Mouse (Mus musculus) forebrain, embryonic 10.5 days (tissue): ENCODE data around the gene Rpl9-ps1. TPM values are rescaled to one million over a fixed set of nuclear protein-coding genes. Genes with fewer than 3 reads are reported as not detected.

ENCODE experiments used
- DNase-seq: peaks from one replicate; pipeline ENCODE4 v3.0.0-alpha.2; 2017; ENCODE audit warnings: low spot score; ENCODE audit errors: extremely low spot score
- H3K27ac ChIP-seq: fragments of 300-500 bp; sonication (generic); 2 replicates; pipeline ENCODE4 v1.5.1; 2016; ENCODE audit warnings: mild to moderate bottlenecking
- H3K27me3 ChIP-seq: fragments of 300-500 bp; sonication (generic); 2 replicates; pipeline ENCODE4 v1.6.1; 2016; ENCODE audit warnings: mild to moderate bottlenecking; ENCODE audit not compliant: poor library complexity, severe bottlenecking
- H3K36me3 ChIP-seq: fragments of 300-500 bp; sonication (generic); replicated peaks from 2 replicates; pipeline ENCODE4 v1.6.1; 2016; ENCODE audit warnings: mild to moderate bottlenecking, moderate library complexity
- H3K4me1 ChIP-seq: fragments of 300-500 bp; sonication (generic); 2 replicates; pipeline ENCODE4 v1.6.1; 2016
- H3K4me3 ChIP-seq: fragments of 300-500 bp; sonication (generic); 2 replicates; pipeline ENCODE4 v1.5.1; 2016; ENCODE audit warnings: mild to moderate bottlenecking, moderate library complexity
- H3K9me3 ChIP-seq: fragments of 300-500 bp; sonication (generic); 2 replicates; pipeline ENCODE4 v1.6.1; 2016; ENCODE audit warnings: mild to moderate bottlenecking, moderate library complexity
- WGBS: fragments of 180-500 bp; shearing (Covaris S2); methylation state at CpG from one replicate; pipeline ENCODE4 v1.1.7; 2016; 5-methylcytosine and 5-hydroxymethylcytosine counted together
- polyA plus RNA-seq: library from polyadenylated mRNA; unstranded; fragments of >200 nt; fragmentation: Nextera tagmentation; extraction: Ambion mirVana; gene quantifications from 2 replicates; pipeline ENCODE4 v1.2.1, GENCODE M21; 2016

Rpl9-ps1 gene
- polyA plus RNA-seq, 1 experiment from 2014 or later = not detected

- Histone ChIP-seq H3K27me3 (no peaks in the 10 kb centered on the region), H3K4me3 (no peak overlapping the region), H3K36me3 (no peaks in the 10 kb centered on the region), H3K4me1 (no peaks in the 10 kb centered on the region), H3K9me3 (no peaks in the 10 kb centered on the region; the same call in 1 of the 2 replicates), H3K27ac (no peak overlapping the region)
- no peak for DNase-seq
- WGBS = 88% methylated on average over 5 of the region's 5 CpGs
Observed at GRCm38 (mm10) chr11:83640141-83640540, 5.3 kb downstream of the Rpl9-ps1 start.

DNA sequence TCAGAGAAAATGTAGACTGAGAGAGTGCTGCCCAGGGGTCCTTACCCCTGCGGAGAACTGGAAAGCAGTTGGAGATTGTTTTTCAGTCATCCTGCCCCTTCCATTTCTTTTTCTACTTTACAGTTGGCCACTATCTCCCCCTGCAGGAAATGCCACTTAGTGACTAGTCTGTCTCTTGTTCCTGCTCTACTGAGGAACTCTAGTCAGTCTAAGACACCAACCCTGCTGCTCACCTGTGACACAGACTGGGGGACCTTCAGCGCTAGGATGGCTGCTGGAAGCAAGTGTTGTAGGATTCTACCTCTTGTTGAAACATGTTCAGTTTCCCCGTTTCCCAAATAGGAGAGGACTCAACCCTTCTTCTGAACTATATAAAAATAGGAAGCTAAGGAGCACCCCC lies 5.9 kb downstream of the Rpl9-ps1 start:
- H3K4me1 ChIP-seq = peaks cover 1% of the 10 kb centered on the region
- no peaks in the 10 kb centered on the region for H3K27me3 ChIP-seq
- H3K36me3 ChIP-seq = no peaks in the 10 kb centered on the region
- no peak for DNase-seq
- H3K9me3 ChIP-seq = no peaks in the 10 kb centered on the region
- H3K4me3 ChIP-seq = no peak overlapping the region
- H3K27ac ChIP-seq = no peak overlapping the region
- WGBS = 68% methylated on average over 3 of the region's 3 CpGs

GRCm38 (mm10) chr11:83638934-83639333 lies 6.5 kb downstream of the Rpl9-ps1 start:
- Histone ChIP-seq H3K27me3 (no peaks in the 10 kb centered on the region), H3K4me1 (peaks cover 7% of the 10 kb centered on the region), H3K4me3 (no peak overlapping the region), H3K27ac (no peak overlapping the region), H3K9me3 (no peaks in the 10 kb centered on the region), H3K36me3 (no peaks in the 10 kb centered on the region)
- WGBS = 52% methylated on average over 2 of the region's 2 CpGs
- DNase-seq = no peak

- no peak for DNase-seq
- no peak overlapping the region for H3K27ac ChIP-seq
- WGBS = 83% methylated on average over 1 of the region's 1 CpGs
- no peaks in the 10 kb centered on the region for H3K27me3 ChIP-seq
- H3K9me3 ChIP-seq = no peaks in the 10 kb centered on the region
- H3K4me1 ChIP-seq = peaks cover 10% of the 10 kb centered on the region
- H3K36me3 ChIP-seq = no peaks in the 10 kb centered on the region
- H3K4me3 ChIP-seq = no peak overlapping the region
Observed at GRCm38 (mm10) chr11:83636742-83637235, 8.6 kb downstream of the Rpl9-ps1 start.

DNA sequence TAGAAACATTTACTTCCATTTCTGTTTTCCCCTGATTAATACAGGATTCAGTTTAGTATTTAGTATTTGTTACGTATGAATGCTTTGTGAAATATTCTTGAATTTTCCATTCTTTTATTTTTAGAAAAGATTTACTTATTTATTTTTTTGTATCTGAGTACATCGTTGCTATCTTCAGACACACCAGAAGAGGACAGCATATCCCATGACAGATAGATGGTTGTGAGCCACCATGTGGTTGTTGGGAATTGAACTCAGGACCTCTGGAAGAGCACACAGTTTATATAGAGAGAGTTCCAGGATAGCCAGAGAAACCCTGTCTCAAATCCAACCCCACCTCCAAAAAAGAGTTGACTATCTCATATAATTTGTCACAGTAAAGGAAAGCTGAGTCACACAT lies 10.5 kb downstream of the Rpl9-ps1 start:
- 89% methylated on average over 2 of the region's 2 CpGs for WGBS
- H3K27me3 ChIP-seq = no peaks in the 10 kb centered on the region
- H3K27ac ChIP-seq = no peak overlapping the region
- no peak for DNase-seq
- peaks cover 10% of the 10 kb centered on the region for H3K4me1 ChIP-seq
- H3K36me3 ChIP-seq = no peaks in the 10 kb centered on the region
- H3K9me3 ChIP-seq = no peaks in the 10 kb centered on the region
- no peak overlapping the region for H3K4me3 ChIP-seq

GRCm38 (mm10) chr11:83634425-83634824 lies 11.0 kb downstream of the Rpl9-ps1 start:
- 67% methylated on average over 4 of the region's 4 CpGs for WGBS
- peak; percentile 22 for DNase-seq
- Histone ChIP-seq H3K36me3 (no peaks in the 10 kb centered on the region), H3K4me3 (no peak overlapping the region), H3K27ac (no peak overlapping the region), H3K27me3 (no peaks in the 10 kb centered on the region), H3K9me3 (no peaks in the 10 kb centered on the region), H3K4me1 (peaks cover 10% of the 10 kb centered on the region)

DNA sequence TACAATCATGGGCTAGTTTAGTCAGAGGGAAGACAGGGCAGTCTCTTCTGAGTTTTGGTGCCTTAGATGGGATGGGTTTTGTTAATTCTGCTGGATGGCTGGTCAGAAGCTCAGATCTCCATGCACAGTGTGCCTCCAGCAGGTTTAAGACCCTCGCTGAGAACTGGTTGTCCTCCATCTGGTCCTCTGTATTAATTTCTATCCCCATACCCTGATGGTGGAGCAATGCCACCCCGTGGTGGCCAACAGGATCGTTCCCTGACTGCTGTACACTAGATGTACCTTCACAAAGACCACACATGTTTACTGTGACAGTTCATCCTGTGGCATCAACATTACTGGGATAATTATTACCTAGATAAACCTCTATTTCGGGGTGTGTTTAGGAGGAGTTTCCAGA lies 12.7 kb downstream of the Rpl9-ps1 start:
- 80% methylated on average over 4 of the region's 4 CpGs for WGBS
- H3K27ac ChIP-seq = no peak overlapping the region
- H3K4me1 ChIP-seq = peaks cover 10% of the 10 kb centered on the region
- no peaks in the 10 kb centered on the region for H3K27me3 ChIP-seq
- no peak for DNase-seq
- H3K36me3 ChIP-seq = no peaks in the 10 kb centered on the region
- H3K4me3 ChIP-seq = no peak overlapping the region
- no peaks in the 10 kb centered on the region for H3K9me3 ChIP-seq

GRCm38 (mm10) chr11:83631065-83631464 lies 14.4 kb downstream of the Rpl9-ps1 start:
- no peak overlapping the region for H3K4me3 ChIP-seq
- H3K9me3 ChIP-seq = no peaks in the 10 kb centered on the region
- H3K27me3 ChIP-seq = no peaks in the 10 kb centered on the region
- peaks cover 10% of the 10 kb centered on the region for H3K4me1 ChIP-seq
- no peaks in the 10 kb centered on the region for H3K36me3 ChIP-seq
- no peak overlapping the region for H3K27ac ChIP-seq
- DNase-seq = no peak
- WGBS = 78% methylated on average over 2 of the region's 2 CpGs

GRCm38 (mm10) chr11:83630630-83631029 lies 14.8 kb downstream of the Rpl9-ps1 start:
- H3K4me3 ChIP-seq = no peak overlapping the region
- H3K27me3 ChIP-seq = no peaks in the 10 kb centered on the region
- 98% methylated on average over 1 of the region's 1 CpGs for WGBS
- H3K9me3 ChIP-seq = no peaks in the 10 kb centered on the region
- no peaks in the 10 kb centered on the region for H3K36me3 ChIP-seq
- DNase-seq = no peak
- H3K4me1 ChIP-seq = peaks cover 10% of the 10 kb centered on the region
- no peak overlapping the region for H3K27ac ChIP-seq

DNA sequence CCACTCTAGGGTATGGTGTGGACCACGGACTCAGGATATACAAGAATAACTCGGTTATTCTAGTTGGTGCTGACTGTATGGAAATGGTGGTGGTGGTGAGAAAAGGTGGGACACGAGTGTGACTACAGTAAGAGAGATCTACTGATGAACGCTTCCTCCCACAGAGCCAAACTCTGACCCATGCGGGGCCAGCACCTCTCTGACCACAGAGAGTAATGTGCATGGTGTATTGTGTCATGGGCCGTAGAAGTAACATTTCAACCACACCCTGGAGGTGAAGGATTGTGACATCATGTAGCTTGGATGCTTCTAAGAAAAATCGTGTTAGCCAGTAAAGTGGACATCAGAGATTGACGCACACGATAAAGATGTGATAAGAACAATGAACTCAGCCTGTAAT lies 16.6 kb downstream of the Rpl9-ps1 start:
- no peaks in the 10 kb centered on the region for H3K36me3 ChIP-seq
- 89% methylated on average over 9 of the region's 9 CpGs for WGBS
- no peak overlapping the region for H3K4me3 ChIP-seq
- no peak for DNase-seq
- no peaks in the 10 kb centered on the region for H3K9me3 ChIP-seq
- H3K27ac ChIP-seq = no peak overlapping the region
- peaks cover under 1% of the 10 kb centered on the region; the same call in 1 of the 2 replicates for H3K4me1 ChIP-seq
- no peaks in the 10 kb centered on the region for H3K27me3 ChIP-seq

- WGBS = 89% methylated on average over 3 of the region's 3 CpGs
Observed at GRCm38 (mm10) chr11:83623586-83623985, 21.8 kb downstream of the Rpl9-ps1 start.

GRCm38 (mm10) chr11:83619037-83619436 lies 26.4 kb downstream of the Rpl9-ps1 start:
- Histone ChIP-seq H3K9me3 (no peaks in the 10 kb centered on the region), H3K27me3 (no peaks in the 10 kb centered on the region), H3K4me1 (no peaks in the 10 kb centered on the region), H3K4me3 (no peak overlapping the region), H3K27ac (no peak overlapping the region), H3K36me3 (no peaks in the 10 kb centered on the region)
- WGBS = 95% methylated on average over 1 of the region's 1 CpGs
- DNase-seq = no peak

More at GRCm38 (mm10) chr11:83623586-83623985, 21.8 kb downstream of the Rpl9-ps1 start:
- no peaks in the 10 kb centered on the region for H3K36me3 ChIP-seq
- H3K27ac ChIP-seq = no peak overlapping the region
- no peak overlapping the region for H3K4me3 ChIP-seq
- no peaks in the 10 kb centered on the region for H3K27me3 ChIP-seq
- DNase-seq = no peak
- H3K9me3 ChIP-seq = no peaks in the 10 kb centered on the region
- H3K4me1 ChIP-seq = no peaks in the 10 kb centered on the region

GRCm38 (mm10) chr11:83618238-83618637 lies 27.2 kb downstream of the Rpl9-ps1 start:
- Histone ChIP-seq H3K27ac (no peak overlapping the region), H3K36me3 (no peaks in the 10 kb centered on the region), H3K4me1 (no peaks in the 10 kb centered on the region), H3K9me3 (no peaks in the 10 kb centered on the region), H3K4me3 (no peak overlapping the region), H3K27me3 (no peaks in the 10 kb centered on the region)
- 68% methylated on average over 5 of the region's 5 CpGs for WGBS
- no peak for DNase-seq

DNA sequence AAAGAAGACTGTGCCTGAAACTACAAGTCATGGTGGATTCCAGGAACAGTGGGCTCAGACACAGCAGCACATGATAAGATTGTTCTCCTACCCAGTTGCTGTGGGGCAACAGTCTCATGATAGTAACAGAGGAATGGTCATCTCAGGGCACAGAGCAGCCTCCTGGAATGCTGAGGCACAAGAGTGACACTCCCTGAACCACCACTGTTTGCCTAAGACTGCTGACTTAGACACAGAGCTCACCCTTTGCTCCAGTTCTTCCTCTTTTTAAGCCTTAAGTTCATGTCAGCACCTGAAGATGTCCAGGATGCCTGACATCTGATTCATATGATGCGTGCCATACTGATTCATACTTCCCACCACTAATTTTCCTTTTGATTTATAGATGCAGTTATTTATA lies 28.8 kb downstream of the Rpl9-ps1 start:
- Histone ChIP-seq H3K27ac (no peak overlapping the region), H3K4me3 (no peak overlapping the region), H3K36me3 (no peaks in the 10 kb centered on the region), H3K4me1 (no peaks in the 10 kb centered on the region), H3K27me3 (no peaks in the 10 kb centered on the region), H3K9me3 (no peaks in the 10 kb centered on the region)
- WGBS = 94% methylated on average over 1 of the region's 1 CpGs
- DNase-seq = no peak
